Mouse (Mus musculus) adrenal gland, adult 2 months (tissue): ENCODE measurements at regions not wholly inside any gene's neighbourhood (a gene's known extent, or its start where the extent isn't known, plus 50 kb on each side); places are given as distances from the start of the nearest gene placed in this dataset.
A peak's percentile ranks its signal among the peaks of the same experiment; 100 is the strongest.

ENCODE experiments used
- DNase-seq: peaks from one replicate; pipeline ENCODE4 v3.0.0; 2021

- no peak for DNase-seq
These were observed 61.6 kb downstream of the Spesp1 start for GRCm38 (mm10) chr9:62220451-62220850.

- no peak for DNase-seq
These were observed 66.7 kb downstream of the Spesp1 start for GRCm38 (mm10) chr9:62215151-62215859.

- DNase-seq = no peak
These were observed 67.5 kb downstream of the Spesp1 start for GRCm38 (mm10) chr9:62214546-62214945.

GRCm38 (mm10) chr9:62212615-62213014 is 69.4 kb downstream of the Spesp1 start:
- DNase-seq = no peak

GRCm38 (mm10) chr9:62210815-62211214 is 71.2 kb downstream of the Spesp1 start:
- DNase-seq = no peak

GRCm38 (mm10) chr9:62208436-62208835 is 73.6 kb downstream of the Spesp1 start:
- DNase-seq = peak; percentile 53

- DNase-seq = no peak
These were observed 76.7 kb downstream of the Spesp1 start for GRCm38 (mm10) chr9:62205264-62205663.

- DNase-seq = no peak
These were observed 78.5 kb downstream of the Spesp1 start for GRCm38 (mm10) chr9:62203556-62203955.

- DNase-seq = no peak
These were observed 79.7 kb downstream of the Spesp1 start for GRCm38 (mm10) chr9:62202331-62202730.

GRCm38 (mm10) chr9:62197486-62197885 is 75.0 kb upstream of the Glce start:
- no peak for DNase-seq

GRCm38 (mm10) chr9:62192424-62192892 is 70.0 kb upstream of the Glce start:
- no peak for DNase-seq

- no peak for DNase-seq
These were observed 68.0 kb upstream of the Glce start for GRCm38 (mm10) chr9:62190474-62190873.

GRCm38 (mm10) chr9:62188835-62189234 is 66.4 kb upstream of the Glce start:
- no peak for DNase-seq

- DNase-seq = no peak
These were observed 65.9 kb upstream of the Glce start for GRCm38 (mm10) chr9:62188379-62188778.

- peak; percentile 75 for DNase-seq
These were observed 64.4 kb upstream of the Glce start for GRCm38 (mm10) chr9:62186886-62187285.

- peak; percentile 72 for DNase-seq
These were observed 63.2 kb upstream of the Glce start for GRCm38 (mm10) chr9:62185516-62186280.

- no peak for DNase-seq
These were observed 58.9 kb upstream of the Glce start for GRCm38 (mm10) chr9:62181182-62181830.

GRCm38 (mm10) chr9:62180456-62181181 is 58.2 kb upstream of the Glce start:
- no peak for DNase-seq

GRCm38 (mm10) chr9:62174651-62175050 is 52.2 kb upstream of the Glce start:
- DNase-seq = no peak
